Mouse (Mus musculus) MN1 (cell line): ENCODE results near the gene Lhx2.

Experiments
- DNase-seq: peaks from one replicate; pipeline ENCODE4 v3.0.0-alpha.2; 2016; ENCODE audit warnings: low spot score

Lhx2 gene

GRCm38 (mm10) chr2:38359186-38359585 lies 20.1 kb downstream of the Lhx2 start:
- DNase-seq, result no peak

DNA sequence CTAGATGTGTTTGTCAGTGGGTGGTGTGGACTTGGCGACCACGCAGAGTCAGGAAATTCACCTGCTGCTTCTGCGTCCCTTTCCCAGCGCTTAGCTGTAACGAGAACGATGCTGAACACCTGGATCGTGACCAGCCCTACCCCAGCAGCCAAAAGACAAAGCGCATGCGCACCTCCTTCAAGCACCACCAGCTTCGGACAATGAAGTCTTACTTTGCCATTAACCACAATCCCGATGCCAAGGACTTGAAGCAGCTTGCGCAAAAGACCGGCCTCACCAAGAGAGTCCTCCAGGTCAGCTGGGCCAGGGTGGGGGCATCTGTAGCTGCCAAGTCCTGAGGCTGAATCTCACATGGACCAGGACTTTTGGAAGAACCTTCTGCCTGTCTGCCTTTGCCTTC lies 20.7 kb downstream of the Lhx2 start:
- DNase-seq, result no peak

GRCm38 (mm10) chr2:38366222-38366621 lies 27.1 kb downstream of the Lhx2 start:
- DNase-seq, result no peak

DNA sequence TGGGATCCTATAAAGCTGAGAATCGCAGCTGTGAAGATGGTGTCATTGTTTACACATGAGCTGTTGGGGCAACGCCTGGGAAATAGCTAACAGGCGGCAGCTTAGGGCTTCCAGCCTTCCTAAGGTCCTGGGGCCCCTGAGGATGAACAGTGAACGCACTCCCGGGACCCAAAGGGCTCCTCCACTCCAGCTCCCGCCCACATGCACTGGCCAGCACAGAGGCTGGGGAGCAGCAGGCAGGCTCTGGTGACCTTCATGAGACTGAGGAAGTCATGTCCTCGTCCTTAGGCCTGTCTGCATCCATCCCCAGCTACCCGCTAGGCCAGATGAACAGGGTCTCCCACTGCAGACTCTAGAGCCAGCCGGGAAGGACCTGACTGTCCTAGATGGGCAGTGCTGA lies 27.9 kb downstream of the Lhx2 start:
- DNase-seq, result no peak

- no peak for DNase-seq
These were observed 28.8 kb downstream of the Lhx2 start for GRCm38 (mm10) chr2:38367852-38368251.

- no peak for DNase-seq
These were observed 29.8 kb downstream of the Lhx2 start for GRCm38 (mm10) chr2:38368746-38369330.

DNA sequence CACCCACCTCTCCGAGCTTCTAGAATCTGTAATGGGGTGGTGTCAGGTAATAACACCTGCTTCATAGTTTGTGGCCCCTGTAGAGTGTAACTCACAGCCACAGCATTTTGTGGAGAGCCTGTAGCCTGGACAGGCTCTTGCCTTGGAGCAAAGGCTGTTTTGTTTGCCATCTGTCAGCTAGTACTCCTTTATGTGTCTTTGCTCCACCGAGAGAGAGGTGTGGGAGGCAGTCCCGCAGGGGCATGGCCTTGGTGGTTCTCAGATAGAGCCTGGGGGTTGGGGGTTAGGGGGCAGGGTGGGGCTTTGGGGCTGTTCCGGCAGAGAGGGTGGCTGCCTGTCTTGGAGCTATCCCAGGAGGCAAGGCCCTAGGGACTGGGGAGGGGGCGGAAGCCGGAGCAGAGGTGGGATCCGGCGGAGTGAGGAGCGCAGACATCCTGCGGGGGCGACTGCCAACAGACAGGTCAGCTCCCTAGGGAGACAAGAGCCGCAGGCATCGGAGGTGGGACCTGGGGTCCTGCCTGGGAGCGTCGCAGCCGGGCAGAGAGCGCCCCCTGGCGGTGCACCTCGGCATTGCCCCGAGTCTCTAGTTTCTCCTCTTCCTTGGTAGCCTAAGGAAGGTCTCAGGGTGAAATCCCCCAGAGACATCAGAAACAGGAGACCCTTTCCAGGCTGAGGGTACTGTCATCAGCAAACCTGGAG lies 36.7 kb downstream of the Lhx2 start:
- DNase-seq, result peak; percentile 79

GRCm38 (mm10) chr2:38377254-38377653 lies 38.2 kb downstream of the Lhx2 start:
- DNase-seq, result no peak

DNA sequence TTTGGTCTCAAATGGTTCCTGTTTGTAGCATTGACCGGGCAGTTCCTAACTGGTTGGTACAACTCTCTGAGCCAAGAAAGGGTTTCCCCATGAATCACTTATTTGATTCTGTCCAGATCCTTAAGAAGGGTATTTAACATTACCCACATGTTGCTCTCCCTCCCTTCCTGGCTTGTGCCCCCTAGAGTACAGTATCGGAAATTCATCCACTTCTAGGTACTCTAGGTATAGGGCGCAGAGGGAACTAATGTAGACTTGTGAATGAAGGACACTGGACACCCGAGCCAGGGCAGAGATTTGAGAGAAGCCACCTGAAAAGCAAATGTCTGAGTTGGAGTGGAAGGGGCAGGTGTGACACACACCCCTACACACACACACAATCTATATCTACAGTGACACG lies 39.3 kb downstream of the Lhx2 start:
- DNase-seq, result peak; percentile 29

GRCm38 (mm10) chr2:38378849-38379545 lies 39.9 kb downstream of the Lhx2 start:
- DNase-seq, result no peak

GRCm38 (mm10) chr2:38379546-38379870 lies 40.4 kb downstream of the Lhx2 start:
- DNase-seq, result no peak

- no peak for DNase-seq
These were observed 41.3 kb downstream of the Lhx2 start for GRCm38 (mm10) chr2:38380136-38381083.

GRCm38 (mm10) chr2:38387568-38388262 lies 48.6 kb downstream of the Lhx2 start:
- no peak for DNase-seq

- no peak for DNase-seq
These were observed 56.1 kb downstream of the Lhx2 start for GRCm38 (mm10) chr2:38394977-38395868.

- no peak for DNase-seq
These were observed 56.8 kb downstream of the Lhx2 start for GRCm38 (mm10) chr2:38395869-38396236.

- DNase-seq, result no peak
These were observed 58.2 kb downstream of the Lhx2 start for GRCm38 (mm10) chr2:38397306-38397705.

GRCm38 (mm10) chr2:38397882-38398281 lies 58.8 kb downstream of the Lhx2 start:
- DNase-seq, result no peak

DNA sequence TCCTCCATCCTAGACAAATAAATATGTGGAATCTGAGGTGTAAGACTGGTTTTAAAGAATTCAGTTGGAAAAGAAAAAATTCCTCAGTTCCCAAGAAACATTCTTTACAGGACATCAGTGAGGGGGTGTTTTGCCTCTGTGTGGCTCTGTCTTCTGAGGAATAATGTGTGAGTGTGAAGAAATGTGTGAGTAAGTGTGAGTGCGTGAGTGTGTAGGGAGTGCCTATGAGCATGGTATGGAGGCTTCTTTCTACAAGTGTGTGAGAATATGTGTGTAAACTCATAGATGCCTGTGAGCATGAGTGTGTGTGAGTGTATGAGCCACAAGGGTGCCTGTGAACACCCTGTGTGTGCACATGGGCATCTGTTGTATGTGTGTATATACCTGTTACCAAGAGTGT lies 63.5 kb downstream of the Lhx2 start:
- DNase-seq, result no peak

- no peak for DNase-seq
These were observed 64.2 kb downstream of the Lhx2 start for GRCm38 (mm10) chr2:38403231-38403630.

- no peak for DNase-seq
These were observed 65.0 kb downstream of the Lhx2 start for GRCm38 (mm10) chr2:38404007-38404596.
